Mouse (Mus musculus) heart, postnatal 0 days (tissue): Measurements from ENCODE around the gene Xirp1.

ENCODE experiments used
- CTCF ChIP-seq: IDR thresholded peaks from 2 replicates; pipeline ENCODE4 v1.5.1; 2016; ENCODE audit warnings: antibody characterized with exemption, control low read depth, low read depth
- EP300 ChIP-seq: IDR thresholded peaks from 2 replicates; pipeline ENCODE4 v1.6.1; 2016; ENCODE audit warnings: antibody characterized with exemption, low read depth

- peak; percentile 94 for TF ChIP-seq EP300
- TF ChIP-seq CTCF = no peak
Observed at GRCm38 (mm10) chr9:120010781-120011511, 12.5 kb downstream of the Xirp1 start.
